Mouse (Mus musculus) hindbrain, embryonic 15.5 days (tissue): ENCODE data around the gene Tor2a. TPM values are rescaled to one million over a fixed set of nuclear protein-coding genes. Genes with fewer than 3 reads are reported as not detected.

Experiments
- ATAC-seq: fragments of 200-750 bp; cut with Nextera tagmentation; 2 replicates; pipeline ENCODE4 v1.8.0; 2017; ENCODE audit warnings: low read depth, moderate number of reproducible peaks, moderate TSS enrichment; ENCODE audit not compliant: low FRiP score
- H3K27ac ChIP-seq: fragments of 300-500 bp; sonication (generic); replicated peaks from 2 replicates; pipeline ENCODE4 v1.5.1; 2015; ENCODE audit warnings: mild to moderate bottlenecking, inconsistent platforms
- H3K27me3 ChIP-seq: fragments of 300-500 bp; sonication (generic); 2 replicates; pipeline ENCODE4 v1.6.1; 2015; ENCODE audit warnings: control low read depth, inconsistent platforms
- H3K36me3 ChIP-seq: fragments of 300-500 bp; sonication (generic); 2 replicates; pipeline ENCODE4 v1.6.1; 2015; ENCODE audit warnings: control low read depth, inconsistent platforms
- H3K4me1 ChIP-seq: fragments of 300-500 bp; sonication (generic); replicated peaks from 2 replicates; pipeline ENCODE4 v1.6.1; 2015; ENCODE audit warnings: control low read depth, inconsistent platforms
- H3K4me2 ChIP-seq: fragments of 300-500 bp; sonication (generic); 2 replicates; pipeline ENCODE4 v1.6.1; 2015; ENCODE audit warnings: moderate library complexity, mild to moderate bottlenecking, inconsistent platforms
- H3K4me3 ChIP-seq: fragments of 300-500 bp; sonication (generic); 2 replicates; pipeline ENCODE4 v1.5.1; 2015; ENCODE audit warnings: mild to moderate bottlenecking, inconsistent platforms
- H3K9ac ChIP-seq: fragments of 300-500 bp; sonication (generic); 2 replicates; pipeline ENCODE4 v1.6.1; 2015; ENCODE audit warnings: inconsistent platforms
- H3K9me3 ChIP-seq: fragments of 300-500 bp; sonication (generic); 2 replicates; pipeline ENCODE4 v1.6.1; 2016; ENCODE audit warnings: control low read depth, inconsistent platforms
- WGBS: fragments of 180-500 bp; shearing (Covaris S2); methylation state at CpG from one replicate; pipeline ENCODE4 v1.1.7; 2015; 5-methylcytosine and 5-hydroxymethylcytosine counted together
- polyA plus RNA-seq: library from polyadenylated mRNA; unstranded; fragments of >200 nt; fragmentation: Nextera tagmentation; extraction: Ambion mirVana; gene quantifications from 2 replicates; pipeline ENCODE4 v1.2.1, GENCODE M21; 2015

Tor2a gene
- polyA plus RNA-seq, 1 experiment from 2014 or later, result 53.3 TPM

DNA sequence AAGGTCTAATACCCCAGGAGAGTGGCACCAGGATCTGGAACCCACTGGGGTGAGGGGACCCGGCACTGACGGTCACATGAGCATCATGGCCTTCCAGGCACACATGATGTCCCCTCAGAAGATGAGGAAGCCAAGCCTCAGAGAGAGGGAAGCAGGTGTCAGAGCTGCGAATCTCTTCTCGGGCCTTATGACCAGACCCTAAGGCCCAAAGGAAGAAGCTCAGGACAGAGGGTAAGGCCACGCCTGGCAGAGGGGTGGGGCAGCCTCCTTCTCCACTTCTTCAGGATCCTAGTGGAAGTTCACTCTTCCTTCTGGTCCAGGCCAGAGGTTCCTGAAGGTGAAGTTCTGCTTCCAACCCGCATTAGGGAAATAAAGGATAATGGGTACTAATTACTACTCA lies 24.3 kb upstream of the Tor2a start:
- Histone ChIP-seq H3K4me2 (no peak overlapping the region), H3K9ac (no peak overlapping the region), H3K4me3 (no peak overlapping the region), H3K27ac (no peak overlapping the region), H3K4me1 (no peaks in the 10 kb centered on the region; the same call in 1 of the 2 replicates), H3K9me3 (no peaks in the 10 kb centered on the region), H3K36me3 (no peaks in the 10 kb centered on the region), H3K27me3 (no peaks in the 10 kb centered on the region)
- no peak for ATAC-seq
- 79% methylated on average over 6 of the region's 6 CpGs for WGBS

DNA sequence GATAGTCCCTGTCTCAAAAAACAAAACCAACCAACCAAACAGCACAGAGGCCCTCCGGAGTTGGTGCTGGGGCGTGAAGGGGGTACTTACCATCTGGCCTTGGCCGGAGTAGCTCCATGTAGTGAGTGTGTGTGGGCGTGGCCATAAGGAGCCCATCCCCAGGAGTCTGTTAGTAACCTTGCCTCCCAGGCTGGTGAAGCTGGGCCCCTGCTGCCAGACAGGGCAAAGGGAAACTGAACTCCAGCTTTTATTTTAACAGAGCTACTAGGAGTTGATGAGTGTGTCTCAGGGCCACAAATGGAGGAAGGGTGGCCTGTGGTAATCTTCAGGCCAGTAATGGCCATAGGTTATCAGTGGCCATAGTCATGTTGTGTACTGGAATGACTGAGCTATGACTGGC lies 22.6 kb upstream of the Tor2a start:
- 53% methylated on average over 4 of the region's 4 CpGs for WGBS
- H3K9ac ChIP-seq, result no peak overlapping the region
- H3K9me3 ChIP-seq, result no peaks in the 10 kb centered on the region
- ATAC-seq, result no peak
- no peaks in the 10 kb centered on the region for H3K4me1 ChIP-seq
- H3K27ac ChIP-seq, result 0 out of 2 replicates have a peak overlapping the region, but pooled peaks have one; percentile 22
- no peaks in the 10 kb centered on the region for H3K27me3 ChIP-seq
- no peaks in the 10 kb centered on the region for H3K36me3 ChIP-seq
- H3K4me2 ChIP-seq, result no peak overlapping the region
- H3K4me3 ChIP-seq, result no peak overlapping the region

- H3K4me1 ChIP-seq, result no peaks in the 10 kb centered on the region
- no peaks in the 10 kb centered on the region for H3K9me3 ChIP-seq
- 71% methylated on average over 4 of the region's 4 CpGs for WGBS
- no peaks in the 10 kb centered on the region for H3K36me3 ChIP-seq
- H3K9ac ChIP-seq, result no peak overlapping the region
- H3K4me2 ChIP-seq, result no peak overlapping the region
- no peak overlapping the region for H3K4me3 ChIP-seq
- H3K27ac ChIP-seq, result 0 out of 2 replicates have a peak overlapping the region, but pooled peaks have one; percentile 22
- ATAC-seq, result no peak
- H3K27me3 ChIP-seq, result no peaks in the 10 kb centered on the region
Observed at GRCm38 (mm10) chr2:32734933-32735332, 22.1 kb upstream of the Tor2a start.

DNA sequence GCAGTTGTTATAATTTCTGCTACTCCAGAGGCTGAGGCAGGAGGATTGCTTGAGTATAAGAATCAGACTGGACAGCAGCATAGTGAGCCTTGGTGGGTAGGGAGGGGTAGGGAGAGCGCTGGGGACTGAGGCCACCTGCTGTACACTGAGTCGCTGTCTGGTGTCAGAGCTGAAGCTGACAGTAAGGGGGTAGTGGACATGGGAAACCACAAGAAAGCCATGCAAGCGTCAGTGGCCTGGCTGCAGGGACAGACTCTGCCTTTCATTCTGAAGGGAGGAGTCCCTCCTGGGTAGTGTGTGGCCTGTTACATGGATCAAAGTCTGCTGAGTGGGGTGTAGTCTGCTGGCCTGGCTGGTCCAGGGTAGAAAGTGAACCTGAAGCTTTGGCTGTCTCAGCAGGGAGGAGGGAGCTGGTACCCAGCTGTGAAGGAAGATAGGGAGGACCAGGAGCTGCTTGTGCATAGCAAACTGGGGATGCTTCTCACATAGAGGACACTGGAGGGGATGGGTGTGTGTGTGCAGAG lies 20.7 kb upstream of the Tor2a start:
- Histone ChIP-seq H3K4me3 (no peak overlapping the region), H3K9me3 (no peaks in the 10 kb centered on the region), H3K36me3 (no peaks in the 10 kb centered on the region), H3K27ac (no peak overlapping the region), H3K9ac (no peak overlapping the region), H3K27me3 (no peaks in the 10 kb centered on the region), H3K4me2 (no peak overlapping the region), H3K4me1 (peaks cover 8% of the 10 kb centered on the region; the same call in 1 of the 2 replicates)
- WGBS, result 47% methylated on average over 3 of the region's 3 CpGs
- ATAC-seq, result no peak

DNA sequence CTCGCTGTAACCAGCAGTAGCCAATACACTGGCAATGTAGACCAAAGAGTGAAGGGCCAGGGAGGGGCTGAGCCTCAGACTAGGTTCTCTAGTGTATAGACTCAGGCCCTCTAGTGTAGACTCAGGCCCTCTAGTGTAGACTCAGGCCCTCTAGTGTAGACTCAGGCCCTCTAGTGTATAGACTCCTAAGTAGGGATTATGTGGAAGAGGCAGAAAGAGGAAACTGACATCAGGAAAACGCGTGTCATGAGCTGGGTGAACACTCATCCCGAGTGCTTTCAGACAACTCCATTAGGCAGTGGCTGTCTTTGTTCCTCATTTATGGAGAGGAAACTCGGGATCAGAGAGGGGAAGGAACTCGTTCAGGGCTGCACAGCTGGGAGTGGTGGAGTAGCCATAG lies 20.0 kb upstream of the Tor2a start:
- no peaks in the 10 kb centered on the region for H3K9me3 ChIP-seq
- ATAC-seq, result no peak
- no peak overlapping the region for H3K9ac ChIP-seq
- H3K36me3 ChIP-seq, result no peaks in the 10 kb centered on the region
- no peak overlapping the region for H3K4me2 ChIP-seq
- peaks cover 8% of the 10 kb centered on the region; the same call in 1 of the 2 replicates for H3K4me1 ChIP-seq
- H3K27ac ChIP-seq, result no peak overlapping the region
- H3K4me3 ChIP-seq, result no peak overlapping the region
- 53% methylated on average over 6 of the region's 6 CpGs for WGBS
- no peaks in the 10 kb centered on the region for H3K27me3 ChIP-seq

GRCm38 (mm10) chr2:32739311-32739710 lies 17.7 kb upstream of the Tor2a start:
- H3K36me3 ChIP-seq, result no peaks in the 10 kb centered on the region
- H3K4me1 ChIP-seq, result peaks cover 27% of the 10 kb centered on the region
- no peak overlapping the region for H3K4me2 ChIP-seq
- H3K27ac ChIP-seq, result no peak overlapping the region
- no peak overlapping the region for H3K9ac ChIP-seq
- no peaks in the 10 kb centered on the region for H3K27me3 ChIP-seq
- no peak overlapping the region for H3K4me3 ChIP-seq
- WGBS, result 69% methylated on average over 4 of the region's 4 CpGs
- no peaks in the 10 kb centered on the region for H3K9me3 ChIP-seq
- ATAC-seq, result no peak

- H3K27me3 ChIP-seq, result no peaks in the 10 kb centered on the region
- ATAC-seq, result 0 out of 2 replicates have a peak, but pooled peaks have one; percentile 0
- peak within 1 kb of the TSS; percentile 92 for H3K9ac ChIP-seq
- peak within 1 kb of the TSS; percentile 79 for H3K4me2 ChIP-seq
- peaks cover 3% of the 10 kb centered on the region; the same call in 1 of the 2 replicates for H3K36me3 ChIP-seq
- H3K27ac ChIP-seq, result peak within 1 kb of the TSS; percentile 90
- no peaks in the 10 kb centered on the region for H3K9me3 ChIP-seq
- peaks cover 27% of the 10 kb centered on the region for H3K4me1 ChIP-seq
- 5% methylated on average over 11 of the region's 11 CpGs for WGBS
- H3K4me3 ChIP-seq, result peak within 1 kb of the TSS; percentile 82
Observed at GRCm38 (mm10) chr2:32740916-32741272, 16.1 kb upstream of the Tor2a start, which contains the start of gene 6330409D20Rik. Gene 6330409D20Rik (minus strand): TSS chr2:32741016.

GRCm38 (mm10) chr2:32741273-32742172 lies 15.5 kb upstream of the Tor2a start:
- Histone ChIP-seq H3K36me3 (peaks cover 9% of the 10 kb centered on the region; the same call in 1 of the 2 replicates), H3K9me3 (no peaks in the 10 kb centered on the region), H3K27ac (peak overlapping the region; percentile 90), H3K4me1 (peaks cover 27% of the 10 kb centered on the region), H3K4me3 (peak overlapping the region; percentile 82), H3K27me3 (no peaks in the 10 kb centered on the region), H3K4me2 (peak overlapping the region; percentile 79), H3K9ac (peak overlapping the region; percentile 92)
- ATAC-seq, result peak; percentile 61
- WGBS, result 3% methylated on average over 53 of the region's 58 CpGs

DNA sequence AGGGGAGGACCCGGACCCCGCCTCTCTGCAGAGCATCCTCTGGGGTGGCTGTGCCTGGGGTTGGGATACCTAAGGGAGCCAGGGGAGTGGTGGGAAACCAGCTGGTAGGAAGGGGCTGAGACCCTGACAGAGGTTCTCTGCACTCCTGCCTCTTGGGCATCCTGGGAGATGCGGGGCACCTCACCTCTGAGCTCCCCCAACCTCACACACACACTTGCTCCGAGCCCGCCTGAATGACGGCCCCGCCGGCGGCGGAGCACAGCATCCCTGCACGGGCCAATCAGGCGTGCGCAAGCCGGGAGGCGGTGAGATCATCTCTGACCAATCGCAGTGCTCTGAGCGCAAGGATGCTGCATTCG lies 14.9 kb upstream of the Tor2a start:
- peak overlapping the region; percentile 82 for H3K4me3 ChIP-seq
- H3K4me2 ChIP-seq, result peak overlapping the region; percentile 79
- H3K9ac ChIP-seq, result peak overlapping the region; percentile 92
- H3K9me3 ChIP-seq, result no peaks in the 10 kb centered on the region
- H3K27ac ChIP-seq, result peak overlapping the region; percentile 90
- peaks cover 16% of the 10 kb centered on the region for H3K36me3 ChIP-seq
- H3K4me1 ChIP-seq, result peaks cover 27% of the 10 kb centered on the region
- no peaks in the 10 kb centered on the region for H3K27me3 ChIP-seq
- peak; percentile 92 for ATAC-seq
- WGBS, result 3% methylated on average over 17 of the region's 18 CpGs

DNA sequence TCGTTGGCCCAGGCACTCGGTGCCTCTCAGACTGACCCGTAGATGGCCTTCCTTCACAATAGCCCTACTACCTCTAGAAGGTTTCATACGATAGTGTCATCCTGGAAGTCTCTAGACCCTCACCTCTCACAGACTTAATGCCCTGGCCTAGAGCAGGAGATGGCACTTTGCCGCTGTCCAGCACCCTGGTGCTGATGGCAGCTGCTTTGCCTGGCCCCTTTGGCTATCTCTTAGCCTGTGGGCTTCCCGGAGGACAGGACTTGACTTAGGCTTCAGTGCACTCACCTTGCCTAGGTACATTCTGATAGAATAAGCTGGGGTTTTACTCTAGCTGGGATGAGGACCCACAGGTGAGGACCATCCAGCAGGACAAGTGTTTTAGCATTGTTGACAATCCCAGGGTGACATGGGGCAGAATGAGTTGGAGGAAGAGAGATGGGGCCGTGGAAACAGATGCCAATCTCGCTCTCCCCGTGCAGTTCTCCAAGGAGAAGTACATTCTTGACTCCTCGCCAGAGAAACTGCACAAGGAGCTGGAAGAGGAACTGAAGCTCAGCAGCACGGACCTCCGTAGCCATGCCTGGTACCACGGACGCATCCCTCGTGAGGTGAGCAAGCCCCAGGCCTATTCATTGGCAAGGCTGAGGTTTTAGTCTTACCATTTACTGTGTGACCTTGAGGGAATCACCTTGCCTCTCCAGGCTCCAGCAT lies 12.6 kb upstream of the Tor2a start:
- H3K4me3 ChIP-seq, result no peak overlapping the region
- H3K4me2 ChIP-seq, result no peak overlapping the region
- peaks cover 32% of the 10 kb centered on the region for H3K36me3 ChIP-seq
- H3K27me3 ChIP-seq, result no peaks in the 10 kb centered on the region
- 78% methylated on average over 15 of the region's 15 CpGs for WGBS
- no peak overlapping the region for H3K9ac ChIP-seq
- peaks cover 27% of the 10 kb centered on the region for H3K4me1 ChIP-seq
- H3K9me3 ChIP-seq, result no peaks in the 10 kb centered on the region
- no peak overlapping the region for H3K27ac ChIP-seq
- ATAC-seq, result no peak

- Histone ChIP-seq H3K9ac (no peak overlapping the region), H3K27ac (no peak overlapping the region), H3K4me3 (no peak overlapping the region), H3K36me3 (peaks cover 60% of the 10 kb centered on the region), H3K27me3 (no peaks in the 10 kb centered on the region), H3K9me3 (no peaks in the 10 kb centered on the region), H3K4me1 (peaks cover 12% of the 10 kb centered on the region), H3K4me2 (no peak overlapping the region)
- ATAC-seq, result no peak
- 86% methylated on average over 16 of the region's 16 CpGs for whole genome bisulfite sequencing
Observed at GRCm38 (mm10) chr2:32749082-32749481, 8.0 kb upstream of the Tor2a start.

GRCm38 (mm10) chr2:32750199-32750598 lies 6.8 kb upstream of the Tor2a start:
- ATAC-seq, result no peak
- H3K9me3 ChIP-seq, result no peaks in the 10 kb centered on the region
- 71% methylated on average over 7 of the region's 7 CpGs for WGBS
- no peak overlapping the region for H3K4me3 ChIP-seq
- peaks cover 68% of the 10 kb centered on the region for H3K36me3 ChIP-seq
- H3K27ac ChIP-seq, result no peak overlapping the region
- H3K27me3 ChIP-seq, result no peaks in the 10 kb centered on the region
- H3K4me2 ChIP-seq, result no peak overlapping the region
- H3K4me1 ChIP-seq, result peaks cover 11% of the 10 kb centered on the region
- no peak overlapping the region for H3K9ac ChIP-seq
